In the genomic region with DNA sequence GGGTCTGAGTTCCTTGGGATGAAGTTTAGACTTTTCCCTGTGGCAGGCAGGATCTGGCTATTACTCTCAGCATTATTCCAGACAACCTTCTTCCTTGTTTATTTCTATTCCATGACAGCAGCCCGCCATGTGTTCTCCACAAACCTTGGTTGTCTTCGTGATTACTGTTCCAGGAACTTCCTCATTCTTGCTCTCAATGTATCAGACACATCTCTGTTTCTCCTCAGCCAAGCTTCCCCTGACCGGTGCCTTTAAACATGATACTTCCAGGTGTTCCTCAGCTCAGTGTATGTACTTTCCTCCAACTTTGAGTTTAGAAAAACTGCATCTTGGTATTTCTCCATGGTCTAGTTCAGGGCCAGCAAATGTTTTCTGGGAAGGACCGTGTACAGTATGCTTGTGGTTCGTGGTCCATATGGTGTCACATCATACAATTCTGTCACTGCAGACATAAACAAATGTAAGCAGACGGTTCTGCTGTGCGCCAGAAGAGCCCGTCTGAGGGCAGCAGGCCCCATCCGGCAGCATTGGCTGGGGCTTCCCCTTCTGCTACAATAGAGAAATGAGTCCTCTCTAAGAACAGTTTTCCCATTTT, we compare ENCODE assay signal across 18 mouse cellular contexts.
DNase-seq lines count a peak whose midpoint lies in the region; ATAC-seq and TF ChIP-seq lines count a peak whose summit lies in the region.
"Had no signal": no experiment of that assay in that cellular context is flagged by ENCODE, and none has a peak within 500 bp of the region (broad histone marks: within the 10 kb centered on the region; RNA-seq: fewer than 3 reads in every experiment).

No protein-coding gene starts in this region.

- H3K4me3 ChIP-seq in forebrain, postnatal 0 days (ENCODE audit: low read depth, low read length), result no peak overlapping the region
- H3K4me3 ChIP-seq in forebrain, embryonic 11.5 days (ENCODE audit: low read depth, low read length), result no peak overlapping the region
- H3K4me3 ChIP-seq in neural tube, embryonic 15.5 days (replicated peaks), result no peak overlapping the region
- H3K4me3 ChIP-seq: embryonic facial prominence, embryonic 13.5 days; heart, embryonic 15.5 days; hindbrain, embryonic 12.5 days; liver, embryonic 15.5 days; megakaryocyte, embryonic 14.5 days had no signal

- no peaks in the 10 kb centered on the region for H3K9me3 ChIP-seq in forebrain, postnatal 0 days (ENCODE audit: low read length)
- H3K9me3 ChIP-seq in forebrain, embryonic 11.5 days (ENCODE audit: control insufficient read depth, low read length), result no peaks in the 10 kb centered on the region
- no peaks in the 10 kb centered on the region for H3K9me3 ChIP-seq in neural tube, embryonic 15.5 days (replicated peaks)
- H3K9me3 ChIP-seq: embryonic facial prominence, embryonic 13.5 days; heart, embryonic 15.5 days; hindbrain, embryonic 12.5 days; liver, embryonic 15.5 days; megakaryocyte, embryonic 14.5 days had no signal

- H3K27ac ChIP-seq in forebrain, postnatal 0 days (ENCODE audit: low read depth, low read length), result no peak overlapping the region
- H3K27ac ChIP-seq in forebrain, embryonic 11.5 days (ENCODE audit: low read depth, low read length), result no peak overlapping the region
- H3K27ac ChIP-seq in neural tube, embryonic 15.5 days (replicated peaks), result no peak overlapping the region
- H3K27ac ChIP-seq: embryonic facial prominence, embryonic 13.5 days; heart, embryonic 15.5 days; hindbrain, embryonic 12.5 days; liver, embryonic 15.5 days had no signal

- ATAC-seq in forebrain, postnatal 0 days, result peak; percentile 86
- no peak for ATAC-seq in forebrain, embryonic 11.5 days (replicated peaks; ENCODE audit: low FRiP score)
- ATAC-seq in neural tube, embryonic 15.5 days (ENCODE audit: low FRiP score), result no peak
- ATAC-seq in granulocyte monocyte progenitor cell, adult 5-6 weeks (replicated peaks; ENCODE audit: poor library complexity, severe bottlenecking), result peak; percentile 73

- WGBS in forebrain, postnatal 0 days, result 71% methylated on average over 9 of the region's 9 CpGs
- WGBS in forebrain, embryonic 11.5 days, result 85% methylated on average over 9 of the region's 9 CpGs
- WGBS in neural tube, embryonic 15.5 days, result 83% methylated on average over 9 of the region's 9 CpGs

- H3K4me2 ChIP-seq in forebrain, postnatal 0 days (ENCODE audit: low read depth), result no peak overlapping the region
- no peak overlapping the region for H3K4me2 ChIP-seq in forebrain, embryonic 11.5 days (ENCODE audit: low read depth, low read length, severe bottlenecking)
- H3K4me2 ChIP-seq in neural tube, embryonic 15.5 days, result no peak overlapping the region
- H3K4me2 ChIP-seq: embryonic facial prominence, embryonic 13.5 days; heart, embryonic 15.5 days; hindbrain, embryonic 12.5 days; liver, embryonic 15.5 days had no signal

- DNase-seq in forebrain, postnatal 0 days, result peak; percentile 29
- no peak for DNase-seq in forebrain, embryonic 11.5 days (ENCODE audit: low spot score)
- peak; percentile 24 for DNase-seq in neural tube, embryonic 10.5 days (ENCODE audit: extremely low spot score, low spot score)
- peak; percentile 18 for DNase-seq in mesoderm, embryonic 11.5 days (ENCODE audit: low read depth, low spot score)
- DNase-seq in thymus, adult 18-20 months, result no peak
- no peak for DNase-seq in cerebellum, adult 8-10 months
- DNase-seq: adrenal gland, adult 2 months; cerebellum, adult 9-11 months; kidney, adult 9 months; kidney, postnatal 4 days; thymus, postnatal 14 days had no signal

- H3K9ac ChIP-seq in forebrain, postnatal 0 days, result no peak overlapping the region
- no peak overlapping the region for H3K9ac ChIP-seq in forebrain, embryonic 11.5 days (ENCODE audit: low read length)
- no peak overlapping the region for H3K9ac ChIP-seq in neural tube, embryonic 15.5 days (replicated peaks)
- H3K9ac ChIP-seq: embryonic facial prominence, embryonic 13.5 days; heart, embryonic 15.5 days; hindbrain, embryonic 12.5 days; liver, embryonic 15.5 days had no signal

- no peaks in the 10 kb centered on the region for H3K4me1 ChIP-seq in forebrain, postnatal 0 days (ENCODE audit: insufficient read depth)
- H3K4me1 ChIP-seq in forebrain, embryonic 11.5 days (replicated peaks; ENCODE audit: control insufficient read depth, insufficient read depth, low read length), result no peaks in the 10 kb centered on the region
- no peaks in the 10 kb centered on the region for H3K4me1 ChIP-seq in neural tube, embryonic 15.5 days
- H3K4me1 ChIP-seq: hindbrain, embryonic 12.5 days; liver, embryonic 15.5 days; megakaryocyte, embryonic 14.5 days had no signal

- H3K27me3 ChIP-seq in forebrain, postnatal 0 days (ENCODE audit: insufficient read depth, low read length), result no peaks in the 10 kb centered on the region
- no peaks in the 10 kb centered on the region for H3K27me3 ChIP-seq in forebrain, embryonic 11.5 days (ENCODE audit: control insufficient read depth, insufficient read depth, low read length)
- H3K27me3 ChIP-seq in neural tube, embryonic 15.5 days (replicated peaks), result no peaks in the 10 kb centered on the region
- H3K27me3 ChIP-seq: embryonic facial prominence, embryonic 13.5 days; heart, embryonic 15.5 days; hindbrain, embryonic 12.5 days; liver, embryonic 15.5 days; megakaryocyte, embryonic 14.5 days had no signal

- no peaks in the 10 kb centered on the region for H3K36me3 ChIP-seq in forebrain, postnatal 0 days (ENCODE audit: insufficient read depth)
- no peaks in the 10 kb centered on the region for H3K36me3 ChIP-seq in forebrain, embryonic 11.5 days (ENCODE audit: control insufficient read depth, insufficient read depth, low read length)
- no peaks in the 10 kb centered on the region for H3K36me3 ChIP-seq in neural tube, embryonic 15.5 days
- H3K36me3 ChIP-seq: embryonic facial prominence, embryonic 13.5 days; heart, embryonic 15.5 days; hindbrain, embryonic 12.5 days; liver, embryonic 15.5 days had no signal

- no peak for TF ChIP-seq CTCF in forebrain, postnatal 0 days (IDR thresholded peaks at IDR 0.05; ENCODE audit: low read depth)

Comparison
In these comparisons a context has a peak if more than half of its experiments do, and no peak if none do; other contexts are left out.
1. ATAC-seq: peak in forebrain, postnatal 0 days (single experiment) and granulocyte monocyte progenitor cell, adult 5-6 weeks (single experiment); none in forebrain, embryonic 11.5 days (single experiment) and neural tube, embryonic 15.5 days (single experiment).
2. DNase-seq: peak in forebrain, postnatal 0 days (single experiment), neural tube, embryonic 10.5 days (single experiment) and mesoderm, embryonic 11.5 days (single experiment); none in forebrain, embryonic 11.5 days (single experiment), thymus, adult 18-20 months (0 of 2) and cerebellum, adult 8-10 months (single experiment).